Mouse (Mus musculus) myocyte (in vitro differentiated cells): ENCODE measurements at regions not wholly inside any gene's neighbourhood (a gene's known extent, or its start where the extent isn't known, plus 50 kb on each side); places are given as distances from the start of the nearest gene placed in this dataset.
A peak's percentile ranks its signal among the peaks of the same experiment; 100 is the strongest.

Source experiments
- H3K27me3 ChIP-seq: one replicate; pipeline ENCODE4 v1.6.1; 2011; ENCODE audit not compliant: control insufficient read depth, insufficient read depth, insufficient read length
- H3K36me3 ChIP-seq: one replicate; pipeline ENCODE4 v1.6.1; 2011; ENCODE audit not compliant: control insufficient read depth, insufficient read depth
- H3K4me2 ChIP-seq: one replicate; pipeline ENCODE4 v1.6.1; 2011; ENCODE audit warnings: low read depth, control low read depth
- H3K4me3 ChIP-seq: one replicate; pipeline ENCODE4 v1.5.1; 2011; ENCODE audit warnings: mild to moderate bottlenecking, control low read depth, moderate library complexity
- H3K79me2 ChIP-seq: one replicate; pipeline ENCODE4 v1.6.1; 2011; ENCODE audit not compliant: control insufficient read depth, insufficient read depth
- H3ac ChIP-seq: one replicate; pipeline ENCODE4 v1.6.1; 2011; ENCODE audit not compliant: control insufficient read depth, insufficient read length
- CEBPB ChIP-seq: IDR thresholded peaks from 2 replicates; pipeline ENCODE4 v1.6.1; 2011; ENCODE audit warnings: mild to moderate bottlenecking, moderate library complexity; ENCODE audit not compliant: poor library complexity, insufficient read depth, severe bottlenecking
- E2F4 ChIP-seq: IDR thresholded peaks from one replicate; pipeline ENCODE4 v1.6.1; 2011; ENCODE audit warnings: mild to moderate bottlenecking, control low read depth, moderate library complexity; ENCODE audit not compliant: insufficient read depth
- MAX ChIP-seq: IDR thresholded peaks from one replicate; pipeline ENCODE4 v1.6.1; 2011; ENCODE audit warnings: low read depth, mild to moderate bottlenecking, control low read depth
- MYOD1 ChIP-seq, 3 experiments: IDR thresholded peaks; one replicate each; pipeline ENCODE4 v1.6.1; 2011; ENCODE audit warnings: control low read depth in 2 of 3, low read depth in 2 of 3, mild to moderate bottlenecking in 2 of 3, moderate library complexity in 1 of 3; ENCODE audit not compliant: insufficient read length in 2 of 3, control insufficient read depth in 1 of 3
- MYOG ChIP-seq, 3 experiments: IDR thresholded peaks; one replicate each; pipeline ENCODE4 v1.6.1; 2011; ENCODE audit warnings: control low read depth in 2 of 3, low read depth in 2 of 3, mild to moderate bottlenecking in 2 of 3; ENCODE audit not compliant: insufficient read length in 2 of 3, control insufficient read depth in 1 of 3, insufficient read depth in 1 of 3
- POLR2A ChIP-seq: IDR thresholded peaks from one replicate; pipeline ENCODE4 v1.6.1; 2011; ENCODE audit warnings: low read depth, mild to moderate bottlenecking, control low read depth, moderate library complexity; ENCODE audit not compliant: insufficient read length
- POLR2AphosphoS2 ChIP-seq: IDR thresholded peaks from one replicate; pipeline ENCODE4 v1.6.1; 2011; ENCODE audit warnings: low read depth, control low read depth; ENCODE audit not compliant: insufficient read length
- REST ChIP-seq: IDR thresholded peaks from one replicate; pipeline ENCODE4 v1.6.1; 2011; ENCODE audit warnings: mild to moderate bottlenecking, control low read depth, moderate library complexity; ENCODE audit not compliant: insufficient read depth, insufficient read length
- SRF ChIP-seq: IDR thresholded peaks from one replicate; pipeline ENCODE4 v1.6.1; 2011; ENCODE audit warnings: low read depth; ENCODE audit not compliant: control insufficient read depth, insufficient read length
- TCF12 ChIP-seq: IDR thresholded peaks from one replicate; pipeline ENCODE4 v1.6.1; 2011; ENCODE audit warnings: mild to moderate bottlenecking, control low read depth; ENCODE audit not compliant: poor library complexity, insufficient read depth, severe bottlenecking
- TCF3 ChIP-seq: IDR thresholded peaks from one replicate; pipeline ENCODE4 v1.6.1; 2011; ENCODE audit warnings: low read depth, control low read depth; ENCODE audit not compliant: insufficient read length
- USF1 ChIP-seq: IDR thresholded peaks from one replicate; pipeline ENCODE4 v1.6.1; 2011; ENCODE audit warnings: low read depth, mild to moderate bottlenecking, control low read depth, moderate library complexity

DNA sequence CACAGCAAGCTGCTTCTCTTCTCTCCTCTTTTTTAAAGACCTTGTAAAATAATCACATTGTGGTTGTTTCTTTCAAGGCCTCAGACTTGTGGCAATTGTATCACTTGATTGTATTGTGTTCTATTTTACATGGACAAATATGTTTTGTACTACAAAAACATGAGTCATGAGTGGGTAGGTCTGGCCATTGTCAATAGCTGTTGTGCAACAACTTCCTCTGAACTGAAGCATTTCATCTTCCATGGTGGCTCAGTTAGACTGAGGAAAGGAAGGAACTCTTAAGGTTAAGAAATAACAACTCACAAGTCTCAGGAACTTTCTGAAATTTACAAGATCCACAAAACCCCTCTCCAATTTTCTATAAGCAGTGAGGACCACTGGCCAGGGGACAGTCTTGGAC lies 165.3 kb downstream of the Cdca7 start:
- no peaks in the 10 kb centered on the region for H3K36me3 ChIP-seq
- H3K4me3 ChIP-seq: no peak overlapping the region
- H3K4me2 ChIP-seq: no peak overlapping the region
- no peaks in the 10 kb centered on the region for H3K79me2 ChIP-seq
- no peak overlapping the region for H3ac ChIP-seq
- no peak for TF ChIP-seq MAX
- peak; percentile 59; the same call in 1 of the 2 replicates for TF ChIP-seq CEBPB
- no peaks in the 10 kb centered on the region for H3K27me3 ChIP-seq

DNA sequence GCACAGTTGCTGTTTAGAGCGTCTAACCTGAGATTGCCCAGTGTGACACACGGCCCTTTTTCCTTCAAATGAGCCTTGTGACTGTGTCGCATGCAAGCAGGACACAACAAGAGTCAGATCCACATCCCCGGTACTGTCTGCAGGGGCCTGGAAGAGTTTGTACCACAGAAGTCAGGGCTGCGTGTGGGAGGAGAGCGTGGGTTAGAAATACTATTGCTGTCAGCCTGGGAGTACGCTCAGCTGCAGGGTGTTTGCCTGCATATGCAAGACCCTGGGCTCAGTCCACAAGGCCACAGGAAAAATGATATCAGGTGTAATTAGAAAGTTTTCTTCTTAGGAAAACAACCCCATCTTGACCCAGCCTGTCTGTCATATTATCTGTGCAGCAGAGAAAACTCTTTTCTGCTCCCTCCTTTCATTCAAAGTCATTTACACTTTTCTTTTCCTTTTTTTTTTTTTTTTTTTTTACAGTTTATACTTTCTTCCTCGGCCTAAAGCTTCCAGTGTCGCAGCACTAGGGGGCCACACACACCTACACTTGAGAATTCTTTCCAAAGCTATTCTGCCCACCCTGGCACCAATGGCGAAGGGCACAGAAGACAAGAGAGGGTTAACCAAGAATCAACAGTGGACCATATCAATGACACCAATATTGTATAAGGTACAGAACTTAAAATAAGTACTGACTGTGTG lies 168.3 kb downstream of the Cdca7 start:
- Histone ChIP-seq H3K4me3 (no peak overlapping the region), H3K79me2 (no peaks in the 10 kb centered on the region), H3K36me3 (no peaks in the 10 kb centered on the region), H3K27me3 (no peaks in the 10 kb centered on the region), H3K4me2 (no peak overlapping the region), H3ac (no peak overlapping the region)
- TF ChIP-seq REST (no peak), CEBPB (no peak), MYOG (IDR thresholded peaks at IDR 0.05; ENCODE audit: control insufficient read depth in 1 of 3, insufficient read depth in 1 of 3, insufficient read length in 2 of 3, low read depth in 2 of 3) (no peak), TCF3 (no peak), SRF (no peak), MAX (no peak), MYOD1 (IDR thresholded peaks at IDR 0.05; ENCODE audit: control insufficient read depth in 1 of 3, insufficient read length in 2 of 3, low read depth in 2 of 3) (no peak), E2F4 (no peak), TCF12 (no peak), POLR2A (no peak), USF1 (no peak), POLR2AphosphoS2 (no peak)

DNA sequence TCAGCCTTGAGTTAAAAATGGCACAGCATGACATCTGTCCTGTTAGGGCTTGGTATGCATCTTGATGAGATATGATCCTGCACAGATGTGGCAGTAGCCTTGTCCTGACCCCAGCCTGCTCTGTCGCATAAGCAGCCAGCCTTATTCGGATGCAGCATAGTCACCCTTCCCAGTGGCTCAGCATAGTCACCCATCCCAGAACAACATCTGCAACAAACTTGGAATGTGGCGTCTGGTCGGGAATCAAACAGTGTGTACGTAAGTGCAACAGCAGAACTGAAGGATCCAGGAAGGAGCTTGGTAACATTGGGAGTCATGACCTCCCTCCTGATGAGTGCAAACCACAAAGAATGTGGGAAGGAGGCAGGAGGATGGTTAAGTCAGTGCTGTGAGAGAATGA lies 171.7 kb downstream of the Cdca7 start:
- Histone ChIP-seq H3K4me3 (no peak overlapping the region), H3K4me2 (peak overlapping the region; percentile 51), H3K79me2 (no peaks in the 10 kb centered on the region), H3K27me3 (no peaks in the 10 kb centered on the region), H3K36me3 (no peaks in the 10 kb centered on the region), H3ac (no peak overlapping the region)
- TF ChIP-seq MYOD1 (IDR thresholded peaks at IDR 0.05; ENCODE audit: control insufficient read depth in 1 of 3, insufficient read length in 2 of 3, low read depth in 2 of 3) (peak in 1 of 3 experiments; percentile 26), CEBPB (no peak), MYOG (IDR thresholded peaks at IDR 0.05; ENCODE audit: control insufficient read depth in 1 of 3, insufficient read depth in 1 of 3, insufficient read length in 2 of 3, low read depth in 2 of 3) (peak in 1 of 3 experiments; percentile 11)

DNA sequence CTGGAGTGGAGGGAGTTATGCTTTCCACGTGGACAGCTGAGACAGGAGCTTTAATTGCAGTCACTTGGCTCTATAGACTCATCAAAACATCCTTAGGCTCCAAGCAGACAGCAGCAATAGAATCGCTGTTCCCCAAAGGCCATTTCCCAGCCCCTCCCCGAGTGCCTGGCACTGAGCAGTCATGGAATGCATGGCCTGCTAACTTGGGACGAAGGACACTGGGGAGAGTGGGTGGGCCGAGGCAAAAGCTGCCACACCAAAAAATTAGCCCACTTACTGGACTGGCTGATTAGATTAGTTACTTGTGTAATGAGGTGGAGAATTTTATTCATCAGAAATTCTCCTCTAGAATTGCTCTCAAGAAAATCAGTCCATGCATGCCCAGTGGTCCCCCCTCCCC lies 172.3 kb downstream of the Cdca7 start:
- Histone ChIP-seq H3K36me3 (no peaks in the 10 kb centered on the region), H3ac (no peak overlapping the region), H3K4me2 (peak overlapping the region; percentile 51), H3K4me3 (no peak overlapping the region), H3K79me2 (no peaks in the 10 kb centered on the region), H3K27me3 (no peaks in the 10 kb centered on the region)
- TF ChIP-seq MYOD1 (IDR thresholded peaks at IDR 0.05; ENCODE audit: control insufficient read depth in 1 of 3, insufficient read length in 2 of 3, low read depth in 2 of 3): no peak
- no peak for TF ChIP-seq USF1
- no peak for TF ChIP-seq SRF
- TF ChIP-seq MAX: no peak
- TF ChIP-seq POLR2A: no peak
- no peak for TF ChIP-seq REST
- TF ChIP-seq CEBPB: no peak
- TF ChIP-seq E2F4: no peak
- no peak for TF ChIP-seq TCF12
- no peak for TF ChIP-seq TCF3
- no peak for TF ChIP-seq POLR2AphosphoS2
- TF ChIP-seq MYOG (IDR thresholded peaks at IDR 0.05; ENCODE audit: control insufficient read depth in 1 of 3, insufficient read depth in 1 of 3, insufficient read length in 2 of 3, low read depth in 2 of 3): no peak

DNA sequence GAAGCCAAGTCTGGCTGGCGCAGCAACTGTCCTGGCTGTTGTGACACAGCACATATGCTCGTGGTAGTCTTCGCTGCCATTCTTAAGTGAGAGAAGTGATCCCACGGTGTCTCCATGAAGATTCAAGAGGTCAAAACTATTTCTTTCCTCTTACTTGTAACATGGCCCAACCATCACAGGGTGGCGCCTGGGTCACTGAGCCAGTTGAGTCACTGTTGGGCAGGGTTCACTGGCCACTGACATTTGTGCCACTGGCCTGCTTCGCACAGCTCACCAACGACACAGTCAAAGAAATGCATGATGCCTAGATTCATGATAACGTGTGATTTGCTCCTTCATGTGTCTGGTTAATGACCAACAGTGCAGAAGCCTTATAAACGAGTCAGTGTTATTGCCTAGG lies 179.9 kb downstream of the Cdca7 start:
- Histone ChIP-seq H3K4me2 (no peak overlapping the region), H3K27me3 (no peaks in the 10 kb centered on the region), H3ac (no peak overlapping the region), H3K36me3 (no peaks in the 10 kb centered on the region), H3K79me2 (no peaks in the 10 kb centered on the region), H3K4me3 (no peak overlapping the region)
- no peak for TF ChIP-seq POLR2A
- TF ChIP-seq TCF12: no peak
- no peak for TF ChIP-seq REST
- TF ChIP-seq USF1: no peak
- TF ChIP-seq MYOG (IDR thresholded peaks at IDR 0.05; ENCODE audit: control insufficient read depth in 1 of 3, insufficient read depth in 1 of 3, insufficient read length in 2 of 3, low read depth in 2 of 3): no peak
- no peak for TF ChIP-seq MYOD1 (IDR thresholded peaks at IDR 0.05; ENCODE audit: control insufficient read depth in 1 of 3, insufficient read length in 2 of 3, low read depth in 2 of 3)
- no peak for TF ChIP-seq TCF3
- no peak for TF ChIP-seq E2F4
- TF ChIP-seq POLR2AphosphoS2: no peak
- TF ChIP-seq SRF: no peak
- TF ChIP-seq CEBPB: no peak
- TF ChIP-seq MAX: no peak
